Mouse (Mus musculus) testis, postnatal 10 days (tissue): ENCODE results near the gene Chn2.

ENCODE experiments used
- DNase-seq: peaks from one replicate; pipeline ENCODE4 v3.0.0; 2021; ENCODE audit warnings: low spot score

Gene Chn2

DNA sequence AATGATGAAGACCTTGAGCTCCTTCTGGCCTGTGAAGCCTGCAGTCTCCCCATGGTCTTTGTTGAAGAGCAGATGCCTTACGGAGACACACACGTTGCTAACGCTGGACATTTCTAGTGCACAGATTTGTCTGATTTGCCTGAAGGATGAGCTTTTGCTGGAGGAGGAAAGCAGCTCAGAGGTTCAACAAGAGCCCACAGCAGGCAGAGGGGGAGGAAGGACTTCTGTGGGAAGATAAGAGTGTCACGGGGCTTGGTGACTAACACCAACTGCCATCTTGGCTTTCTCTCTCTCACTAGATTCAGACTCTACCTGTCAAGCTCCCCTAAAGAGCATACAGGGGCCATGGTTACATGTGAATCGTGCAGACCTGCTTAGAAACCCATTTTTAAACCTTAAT lies 37.3 kb downstream of the Chn2 start:
- no peak for DNase-seq

DNA sequence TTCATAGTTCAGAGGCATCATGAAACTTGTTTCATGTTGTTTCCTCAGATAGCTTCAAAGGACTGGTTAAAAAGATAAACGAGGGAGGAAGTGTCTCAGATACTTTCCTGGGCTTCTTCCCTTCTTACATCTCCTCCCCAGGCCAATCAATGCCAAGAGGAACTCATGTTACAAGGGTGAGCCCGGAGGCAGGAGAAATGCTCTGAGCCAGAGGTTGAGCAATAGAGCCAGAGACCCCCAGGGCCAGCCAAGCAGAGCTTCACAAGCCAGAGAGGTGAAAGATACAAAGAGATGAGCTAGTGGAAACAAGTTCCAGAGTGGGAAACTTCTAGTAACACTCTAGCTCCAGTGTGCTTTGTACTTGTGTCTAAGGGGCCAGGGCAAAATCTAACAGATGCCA lies 38.9 kb downstream of the Chn2 start:
- DNase-seq: no peak

DNA sequence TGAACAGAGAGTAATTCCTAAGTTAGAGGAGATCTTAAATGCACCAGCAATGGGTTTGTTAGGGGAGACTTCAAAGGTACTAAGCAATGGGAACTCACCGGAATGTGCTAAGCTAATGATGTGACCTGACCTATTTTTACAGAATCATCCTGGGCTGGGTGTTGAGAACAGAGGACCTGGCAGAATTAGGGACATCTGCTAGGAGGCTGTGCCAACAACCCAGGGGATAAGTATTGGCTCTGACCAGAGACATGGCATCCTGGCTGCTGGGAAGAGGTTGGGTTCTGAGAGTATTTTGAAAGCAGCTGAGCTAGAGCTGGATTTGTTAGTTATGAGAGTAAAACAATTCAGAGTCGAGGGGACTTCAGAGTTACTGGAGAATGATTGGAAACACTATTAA lies 40.5 kb downstream of the Chn2 start:
- no peak for DNase-seq

DNA sequence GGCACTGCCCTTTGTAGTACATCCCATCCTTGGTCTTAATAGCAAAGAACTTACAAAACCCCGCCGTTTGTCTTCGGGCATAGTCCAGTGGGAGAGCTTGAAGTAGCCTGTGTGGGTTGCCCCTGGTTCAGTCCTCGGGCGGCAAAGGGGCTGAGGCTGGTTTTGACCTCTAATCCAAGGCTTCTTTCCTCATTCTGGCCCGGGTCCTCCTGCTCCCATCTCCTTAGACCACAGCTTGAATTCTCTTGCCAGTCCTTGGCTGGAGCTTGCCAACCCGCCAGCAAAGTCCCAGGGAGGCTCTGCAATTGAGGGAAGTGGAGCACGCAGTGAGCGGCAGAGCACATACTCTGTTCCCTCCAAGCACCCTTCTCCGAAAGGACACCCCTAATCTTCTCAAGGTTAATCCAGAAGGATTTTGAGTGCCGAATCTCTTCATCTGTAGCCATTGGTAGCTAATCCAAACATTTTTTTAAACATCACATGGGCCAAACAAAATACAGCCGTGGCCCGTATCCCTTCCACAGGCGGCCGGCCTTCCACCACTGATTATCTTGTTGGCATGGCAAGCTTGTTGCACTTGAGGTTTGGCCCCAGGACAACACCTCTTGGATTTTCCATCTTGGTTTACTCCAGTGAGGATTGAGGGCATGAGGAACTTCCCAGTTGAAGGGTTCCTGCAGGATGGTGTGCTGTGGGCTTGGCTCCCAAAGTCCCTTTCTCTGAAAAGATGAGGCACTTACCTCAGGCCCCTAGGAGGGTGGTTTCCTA lies 41.3 kb downstream of the Chn2 start:
- DNase-seq: no peak

DNA sequence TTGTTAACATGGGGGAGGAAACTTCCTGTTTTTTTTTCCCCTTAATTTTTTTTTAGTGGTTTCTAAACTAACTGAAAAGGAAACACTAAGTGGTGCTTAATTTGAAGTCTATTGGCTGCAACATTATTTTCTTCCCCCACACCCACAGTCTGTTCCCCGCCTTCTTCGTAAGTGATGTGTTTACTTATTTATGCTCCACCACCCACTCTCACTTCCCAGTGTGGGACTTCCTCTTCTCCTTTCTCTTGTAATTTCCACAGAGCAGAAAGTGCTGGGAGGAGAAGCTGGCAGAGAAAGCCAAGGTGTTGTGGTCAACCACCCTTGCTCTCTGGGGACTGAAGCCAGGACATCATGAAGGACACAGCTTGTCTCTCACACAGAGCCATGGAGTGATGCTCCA lies 43.2 kb downstream of the Chn2 start:
- no peak for DNase-seq

DNA sequence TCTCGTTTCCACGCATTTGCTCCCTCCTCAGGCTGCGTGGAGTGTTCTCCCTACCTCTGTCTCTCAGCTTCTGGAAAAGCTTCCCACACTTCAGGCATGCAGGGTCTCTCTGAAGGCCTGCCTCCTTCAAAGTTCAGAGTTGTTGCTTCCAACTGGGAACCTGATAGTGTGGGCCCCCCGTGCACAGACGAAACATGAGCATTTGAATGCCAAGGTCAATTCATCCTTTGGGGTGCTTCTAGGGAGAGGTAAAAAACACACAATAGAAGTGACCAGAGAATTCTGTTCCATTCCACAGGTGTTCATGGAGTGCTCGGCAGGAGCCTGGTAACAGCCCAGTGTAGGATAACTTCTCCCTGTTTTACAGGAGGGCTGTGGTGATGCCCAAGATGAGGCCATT lies 44.7 kb downstream of the Chn2 start:
- no peak for DNase-seq

DNA sequence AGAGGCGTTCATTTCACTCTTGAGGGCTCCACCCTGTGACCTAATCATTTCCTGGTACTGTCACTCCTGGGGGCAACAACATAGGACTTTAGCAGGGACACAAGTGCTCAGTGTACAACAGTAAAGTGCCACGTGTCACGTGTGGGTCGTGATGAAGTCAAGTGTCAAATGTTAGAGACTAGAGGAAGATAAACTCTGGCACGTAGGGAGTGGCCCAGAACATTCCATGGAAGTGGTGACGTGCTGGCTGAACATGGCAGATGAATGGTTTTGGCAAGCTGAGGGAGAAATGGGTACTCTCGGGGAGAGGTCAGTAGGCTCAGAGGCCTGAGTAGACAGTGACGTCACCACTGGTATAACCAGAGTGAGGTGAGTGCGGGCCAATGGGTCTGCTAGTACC lies 45.7 kb downstream of the Chn2 start:
- no peak for DNase-seq

DNA sequence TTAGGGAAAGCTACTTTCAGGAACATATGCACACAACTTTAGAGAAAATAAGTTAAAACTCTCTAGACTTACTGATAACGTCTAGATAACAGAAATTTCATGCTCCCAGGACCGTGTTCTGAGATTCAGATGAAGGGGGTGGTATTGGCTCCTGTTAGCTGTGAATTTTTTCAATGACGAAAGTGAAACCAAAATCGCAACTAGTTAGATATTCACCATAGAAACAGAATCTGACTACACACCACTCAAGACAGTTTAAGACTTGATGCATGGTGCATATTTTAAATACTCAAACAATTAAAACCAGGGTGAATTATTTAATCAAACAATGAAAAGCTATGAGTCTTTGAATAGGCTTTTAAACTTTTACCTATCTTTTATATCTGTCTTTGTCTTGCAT lies 48.8 kb downstream of the Chn2 start:
- no peak for DNase-seq

DNA sequence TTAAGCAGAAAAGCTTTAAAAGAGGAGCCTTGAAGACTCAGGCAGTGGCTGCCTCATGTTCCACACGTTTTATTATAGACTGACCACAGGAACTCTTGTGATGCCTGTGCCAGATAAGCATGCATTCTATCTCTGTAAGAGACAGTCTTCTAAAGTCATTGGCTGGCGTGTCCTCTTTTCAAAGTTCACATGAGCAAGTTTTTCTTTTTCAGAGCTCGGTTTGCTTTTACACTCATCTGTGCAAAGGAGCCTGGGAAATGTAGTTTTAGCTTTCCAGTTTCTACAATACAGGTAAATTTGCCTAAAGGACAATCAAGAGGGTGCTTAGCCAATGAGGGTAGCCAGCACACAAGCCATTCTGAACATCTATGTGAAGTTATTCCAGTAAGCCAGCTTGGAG lies 51.5 kb downstream of the Chn2 start:
- DNase-seq: no peak

DNA sequence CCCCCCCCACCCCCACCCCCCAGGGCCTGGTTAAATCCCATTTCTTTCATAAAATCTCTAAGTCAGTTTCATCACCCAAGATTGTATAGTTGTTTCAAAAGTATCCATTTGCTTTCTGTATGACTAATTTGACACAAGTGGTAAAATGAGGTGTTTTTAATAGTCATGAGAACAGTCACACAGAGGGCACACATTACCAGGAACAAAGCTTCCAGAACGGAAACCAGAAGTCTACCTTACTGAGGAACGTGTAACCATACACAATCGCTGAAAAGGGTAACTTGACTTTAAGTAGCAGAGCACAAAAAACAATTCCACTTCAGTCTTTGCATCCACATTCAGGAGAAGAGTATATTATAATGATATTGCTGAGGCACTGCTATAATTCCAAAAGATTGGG lies 53.6 kb downstream of the Chn2 start:
- no peak for DNase-seq

DNA sequence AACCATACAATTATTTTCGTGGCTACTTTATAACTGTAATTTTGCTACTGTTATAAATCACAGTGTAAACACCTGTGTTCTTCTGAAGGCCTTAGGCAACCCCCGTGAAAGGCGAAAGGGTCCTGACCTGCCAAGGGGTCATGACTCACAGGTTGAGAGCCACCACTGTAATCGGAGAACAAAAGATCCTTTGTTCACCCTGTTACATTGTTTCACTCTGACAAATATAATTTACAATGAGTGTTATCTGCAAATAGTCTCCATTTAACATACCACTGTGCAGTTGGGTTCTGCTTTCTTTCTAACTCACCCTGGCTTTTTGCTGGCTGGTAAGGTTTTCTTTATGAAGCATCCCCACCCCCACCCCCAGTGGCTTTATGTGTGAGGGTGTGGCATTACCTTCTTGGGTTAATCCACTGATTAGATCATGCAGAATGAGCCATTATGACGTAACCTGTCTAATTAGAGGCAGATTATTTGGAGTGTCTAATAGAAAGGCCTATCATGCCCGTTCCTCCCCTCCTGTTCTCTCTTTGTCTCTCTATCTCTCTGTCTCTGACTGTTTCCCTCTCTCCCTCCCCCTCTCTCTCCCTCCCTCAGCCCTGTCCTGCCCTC lies 56.9 kb downstream of the Chn2 start:
- DNase-seq: no peak

DNA sequence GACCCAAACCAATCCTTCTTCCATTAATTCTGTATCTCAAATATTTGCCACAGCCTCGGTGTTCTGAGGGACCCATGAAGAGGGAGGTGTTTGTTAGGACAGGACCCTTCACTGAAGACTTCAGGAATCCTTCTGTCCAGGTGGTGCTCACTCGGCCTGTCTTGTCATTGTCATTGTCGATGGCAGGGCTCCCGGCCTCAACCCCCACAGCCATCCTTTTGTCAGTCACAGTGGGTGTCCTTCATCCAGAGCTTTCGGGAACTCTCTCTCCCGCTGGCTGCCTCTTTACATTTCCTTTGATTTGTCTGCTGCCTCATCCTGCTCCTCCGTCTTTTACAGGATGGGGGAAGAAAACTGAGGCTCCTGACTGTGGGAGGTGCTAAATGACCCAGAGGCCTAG lies 57.5 kb downstream of the Chn2 start:
- DNase-seq: no peak

DNA sequence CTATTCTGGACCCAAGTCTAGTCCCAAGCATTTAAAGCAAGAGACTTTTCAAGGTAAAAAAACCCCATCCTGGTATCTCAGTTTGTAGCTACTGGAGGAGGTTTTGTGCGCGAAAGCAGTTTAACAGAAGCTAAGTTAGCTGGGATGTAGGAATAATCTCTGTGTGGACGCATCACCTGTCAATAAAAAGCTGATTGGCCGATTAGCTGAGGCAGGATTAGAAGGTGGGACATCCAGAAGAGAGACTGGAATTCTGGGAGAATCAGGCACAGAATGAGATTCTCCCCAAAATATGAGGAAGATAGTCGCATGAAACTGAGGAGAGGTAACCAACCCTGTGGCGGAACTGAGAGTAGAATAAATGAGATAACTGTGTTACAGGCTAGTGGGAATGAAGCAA lies 59.0 kb downstream of the Chn2 start:
- no peak for DNase-seq

DNA sequence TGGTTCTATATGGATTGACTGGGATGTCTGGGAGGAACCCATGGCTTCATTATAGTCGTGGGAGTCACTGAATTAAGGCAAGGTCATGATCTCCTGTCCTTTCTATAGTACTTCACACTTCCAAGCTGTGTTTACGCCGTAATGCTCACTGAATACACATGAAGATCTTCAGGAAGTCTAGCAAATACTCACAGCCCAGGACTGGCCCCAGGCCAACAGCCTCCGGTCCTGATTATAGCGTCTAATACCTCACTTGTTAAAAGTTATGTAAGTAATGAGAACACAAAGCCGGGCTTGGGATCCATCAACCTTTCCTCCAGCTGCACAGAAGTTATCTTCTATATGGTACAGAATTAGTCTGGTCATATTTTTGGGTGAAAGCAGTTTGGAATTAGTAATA lies 60.3 kb downstream of the Chn2 start:
- DNase-seq: peak; percentile 59

DNA sequence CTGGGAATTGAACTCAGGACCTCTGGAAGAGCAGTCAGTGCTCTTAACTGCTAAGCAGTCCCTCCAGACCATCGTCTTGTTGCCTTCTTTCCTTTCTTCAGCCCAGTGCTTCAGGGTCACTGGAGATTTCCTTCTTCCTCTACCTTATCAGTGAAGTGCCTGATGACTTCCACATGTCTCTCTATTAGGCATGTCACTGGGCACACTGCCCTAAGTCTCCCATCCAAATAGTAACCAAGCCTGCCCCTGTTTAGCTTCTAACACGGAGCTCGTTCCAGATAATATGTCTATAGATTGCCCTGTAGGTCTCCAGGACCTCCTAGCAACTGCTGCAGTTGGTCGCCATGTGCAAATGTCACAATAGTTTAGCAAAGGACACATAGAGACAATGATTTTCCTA lies 62.9 kb downstream of the Chn2 start:
- no peak for DNase-seq

DNA sequence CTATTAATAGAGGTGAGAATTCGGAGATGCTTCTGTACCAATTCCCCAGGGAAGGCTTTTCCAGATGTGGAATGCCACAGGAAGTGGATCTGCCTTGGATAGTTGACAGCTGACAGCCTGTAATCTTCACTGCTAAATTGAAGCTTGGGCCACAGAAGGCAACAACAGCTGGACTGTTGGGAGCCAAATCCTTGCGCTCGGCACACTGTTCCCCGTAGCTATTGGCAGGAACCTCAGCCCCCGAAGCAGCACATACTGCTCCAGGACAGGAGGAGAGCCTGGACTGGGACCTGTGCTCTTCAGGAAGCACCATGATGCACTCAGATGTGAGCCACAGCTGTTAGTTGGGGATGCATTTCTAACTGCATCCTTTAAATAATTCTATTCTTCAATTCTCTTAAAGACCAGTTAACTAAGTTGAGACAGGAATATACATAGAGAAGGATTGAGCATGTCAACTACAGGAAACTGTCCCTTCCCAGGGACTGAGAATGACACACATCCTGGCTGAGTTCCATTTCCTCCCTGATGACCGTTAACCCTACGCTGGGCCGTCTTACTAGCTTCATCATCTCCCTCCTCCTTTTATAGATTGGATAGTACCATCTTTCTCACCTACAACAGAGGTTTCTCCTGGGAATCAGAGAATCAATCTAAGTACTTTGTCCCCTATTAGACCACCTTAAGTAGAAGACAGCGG lies 64.1 kb downstream of the Chn2 start:
- no peak for DNase-seq

DNA sequence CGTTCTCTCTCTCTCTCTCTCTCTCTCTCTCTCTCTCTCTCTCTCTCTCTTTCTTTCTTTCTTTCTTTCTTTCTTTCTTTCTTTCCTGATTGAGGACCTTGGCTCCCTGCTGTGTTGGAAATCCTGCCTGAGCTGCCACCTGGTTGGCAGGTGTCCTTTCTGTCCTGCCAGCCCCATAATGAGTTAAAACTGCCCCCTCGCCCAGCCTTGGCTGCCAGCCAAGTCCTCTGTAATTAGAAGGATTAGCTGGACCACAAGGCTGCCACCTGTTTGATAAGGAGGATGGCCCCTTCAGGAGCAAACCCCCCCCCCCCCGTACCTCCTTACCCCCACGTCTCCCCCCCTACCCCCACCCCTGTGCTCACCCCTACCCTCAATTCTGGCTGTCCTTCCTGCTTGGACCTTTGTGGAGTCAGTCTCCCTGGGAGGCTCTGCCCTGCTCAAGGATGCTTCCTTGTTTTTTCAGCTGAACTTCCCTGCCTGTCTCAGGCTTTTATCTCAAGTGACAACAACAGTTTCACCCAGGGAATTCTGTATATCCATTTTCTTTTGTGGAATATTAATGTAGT lies 72.1 kb downstream of the Chn2 start:
- peak; percentile 50 for DNase-seq

DNA sequence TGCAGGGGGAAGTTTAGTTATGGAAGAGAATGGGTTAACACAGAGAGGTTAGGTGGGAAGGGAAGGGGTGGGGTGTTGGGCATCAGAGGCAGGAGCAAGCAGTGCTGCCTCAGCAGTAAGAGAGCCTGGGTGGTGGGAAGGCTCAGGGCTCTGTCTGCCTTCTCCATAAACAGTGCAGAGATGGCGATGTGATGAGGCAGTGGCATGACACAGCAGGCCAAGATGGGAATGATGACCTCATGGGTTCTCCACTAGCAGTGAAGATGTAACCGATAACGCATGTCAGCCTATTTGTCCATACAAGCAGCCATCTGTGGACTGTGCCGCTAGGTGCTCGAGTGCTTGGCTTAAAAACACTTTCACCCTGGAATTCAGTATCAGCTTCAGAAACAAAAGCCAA lies 74.0 kb downstream of the Chn2 start:
- no peak for DNase-seq

DNA sequence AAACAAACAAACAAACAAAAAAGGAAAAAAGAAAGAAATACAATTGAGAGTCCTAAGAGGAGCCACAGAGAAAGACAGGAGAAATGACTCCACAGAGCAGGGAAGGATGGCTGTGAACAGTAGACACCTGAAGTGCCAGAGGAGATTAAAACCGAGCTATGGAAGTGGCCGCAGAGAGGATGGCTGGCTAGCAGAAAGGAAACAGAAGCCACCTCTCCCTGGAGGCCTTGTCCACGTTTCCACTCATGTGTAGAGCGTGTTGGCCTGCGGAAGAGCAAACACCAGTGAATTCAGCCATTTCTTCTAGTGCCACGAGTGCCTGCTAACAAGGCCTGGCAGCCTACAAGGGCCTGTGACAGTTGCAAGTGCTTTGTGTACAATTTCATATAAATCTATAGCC lies 75.1 kb downstream of the Chn2 start:
- no peak for DNase-seq

DNA sequence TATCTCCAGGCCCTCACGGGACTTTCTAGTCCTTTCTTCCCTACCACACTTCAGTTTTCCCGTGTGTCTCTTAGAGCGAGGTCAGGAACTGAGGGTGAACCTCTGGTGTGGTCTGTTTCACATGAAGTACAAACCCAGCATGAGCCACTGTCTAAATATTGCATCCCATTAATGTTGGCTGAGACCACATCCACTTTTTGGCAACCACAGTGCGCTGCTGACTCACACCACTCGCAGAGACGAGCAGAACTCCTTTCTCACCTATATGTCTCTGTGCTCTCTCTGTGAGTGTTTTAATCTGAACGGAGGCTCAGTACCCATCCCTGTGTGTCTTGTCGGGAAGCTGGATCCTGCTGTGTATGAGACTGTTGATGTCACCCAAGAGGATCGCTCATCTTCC lies 76.9 kb downstream of the Chn2 start:
- DNase-seq: no peak

DNA sequence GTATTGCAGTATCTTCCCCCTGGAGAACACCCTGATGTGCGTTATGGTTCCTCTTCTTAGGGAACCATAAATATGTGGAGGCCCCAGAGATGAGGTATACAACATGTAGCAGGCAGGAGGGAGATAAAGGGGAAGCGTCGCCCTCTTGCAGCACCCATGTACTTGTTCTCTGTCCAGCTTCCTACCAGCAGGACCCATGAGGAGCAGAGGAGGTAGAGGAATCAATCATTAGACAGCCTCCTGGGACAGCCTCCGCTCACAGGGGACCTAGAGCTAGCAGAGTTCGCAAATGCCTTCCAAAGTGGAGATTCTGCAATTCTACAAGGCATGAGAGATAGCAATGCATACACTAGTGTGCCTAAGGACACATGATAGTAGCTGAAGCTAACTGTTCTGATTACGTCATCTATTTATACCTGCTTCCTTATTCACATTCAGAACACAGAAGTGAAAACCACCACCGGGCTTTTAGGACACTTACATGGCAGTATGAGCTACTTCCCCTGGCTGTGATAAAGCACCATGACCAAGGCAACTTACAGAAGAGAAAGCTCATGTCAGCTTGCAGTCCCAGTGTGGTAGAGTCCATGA lies 77.7 kb downstream of the Chn2 start:
- DNase-seq: no peak

DNA sequence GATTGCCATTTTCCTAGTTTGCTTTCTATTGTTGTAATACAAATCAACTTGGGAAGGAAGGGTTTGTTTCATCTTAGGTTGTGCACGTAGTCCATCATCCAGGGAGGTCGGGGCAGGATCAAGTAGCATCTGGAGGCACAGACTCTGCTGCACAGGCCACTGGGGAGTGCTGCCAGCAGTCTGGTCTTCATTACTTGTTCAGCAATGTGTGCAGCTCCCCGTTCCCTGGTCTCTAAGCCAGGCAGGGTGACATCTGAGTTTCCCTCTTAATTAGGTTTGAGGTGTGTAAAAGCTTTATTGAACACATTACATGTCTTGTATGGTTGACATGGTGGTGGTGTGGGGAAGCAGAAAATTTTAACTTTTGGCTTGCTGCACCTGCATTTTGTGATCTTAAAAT lies 79.0 kb downstream of the Chn2 start:
- no peak for DNase-seq

DNA sequence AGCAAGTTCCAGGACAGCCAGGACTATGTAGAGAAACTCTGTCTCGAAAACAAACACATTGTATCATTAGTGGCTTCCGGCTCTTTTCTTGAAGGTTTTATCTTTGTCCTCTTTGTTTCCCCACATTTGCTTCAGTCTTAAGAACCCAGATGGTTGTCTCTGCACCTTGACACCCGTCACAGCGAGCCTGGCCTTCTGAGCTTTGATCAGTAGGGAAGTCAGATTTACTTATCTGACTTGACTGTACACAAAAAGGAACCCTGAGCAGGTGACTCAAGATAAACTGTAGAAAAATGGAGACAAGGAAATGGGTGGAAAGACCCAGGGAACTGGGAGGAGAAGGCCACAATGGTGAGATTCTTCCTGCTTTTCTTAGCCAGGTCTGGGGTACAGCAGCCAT lies 79.5 kb downstream of the Chn2 start:
- DNase-seq: no peak
